Mouse (Mus musculus): ENCODE data around the gene Epn2. TPM values are rescaled to one million over a fixed set of nuclear protein-coding genes. Genes with fewer than 3 reads are reported as not detected.

Epn2 gene
- total and polyA plus RNA-seq, 3 experiments: 8.6 to 12.5 TPM; not detected in 1

DNA sequence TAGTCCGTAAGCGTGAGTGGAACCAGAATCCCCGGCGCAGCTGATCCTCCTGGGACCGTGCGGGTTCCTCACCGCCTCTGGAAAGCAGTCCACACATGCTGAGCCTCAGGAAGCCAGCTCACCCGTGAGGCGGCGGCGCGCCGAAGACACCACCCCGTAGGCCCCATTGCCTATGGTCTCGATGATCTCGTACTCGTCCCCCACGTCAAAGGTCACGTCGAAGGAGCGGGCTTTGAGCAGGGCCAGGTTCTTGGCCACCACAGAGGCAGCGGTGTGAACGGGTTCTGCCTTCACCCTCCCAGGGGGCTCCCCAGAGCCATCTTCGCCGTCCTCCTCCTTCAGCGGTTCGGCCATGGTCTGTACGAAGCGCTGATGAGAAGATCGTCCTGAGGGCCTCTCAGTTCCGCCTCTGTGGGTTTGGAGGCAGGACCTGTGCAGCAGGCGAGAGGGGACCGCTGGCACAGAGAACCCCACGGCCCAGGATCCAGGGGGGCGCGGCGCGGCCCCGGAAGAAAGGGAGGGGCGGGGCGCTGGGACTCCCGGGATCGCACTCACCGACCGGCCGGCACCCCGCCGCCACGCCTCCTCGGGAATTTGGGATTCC is 85.9 kb downstream of the Epn2 start:
- DNase-seq (ENCODE audit: low read depth, low spot score): no peak
- Histone ChIP-seq H3K79me2 (ENCODE audit: control insufficient read depth, insufficient read depth, low read length, poor library complexity) (peaks cover 7% of the 10 kb centered on the region; the same call in 1 of the 2 replicates), H3K27ac (ENCODE audit: control insufficient read depth, low read depth, low read length) (peak overlapping the region; percentile 44; the same call in 1 of the 2 replicates), H3K9me3 (replicated peaks; ENCODE audit: insufficient read depth, low read length) (no peaks in the 10 kb centered on the region), H3K4me3 (ENCODE audit: control insufficient read depth in 1 of 2, insufficient read depth in 1 of 2, low read depth in 2 of 2, low read length in 2 of 2) (peak overlapping the region; percentile 67 to 94), H3K36me3 (ENCODE audit: control insufficient read depth in 1 of 2, insufficient read depth in 2 of 2, low read length in 2 of 2) (peaks cover 0 to 29% of the 10 kb centered on the region in 2 experiments; a peak in 3 of 4 replicates), H3K9ac (ENCODE audit: control insufficient read depth, low read depth, low read length, poor library complexity, severe bottlenecking) (peak overlapping the region; percentile 79), H3K4me1 (ENCODE audit: control insufficient read depth in 1 of 2, insufficient read depth in 2 of 2, low read length in 2 of 2) (peaks cover 3 to 28% of the 10 kb centered on the region in 2 experiments), H3K27me3 (ENCODE audit: control insufficient read depth in 1 of 2, insufficient read depth in 2 of 2, low read length in 2 of 2) (no peaks in the 10 kb centered on the region)
- TF ChIP-seq HCFC1 (IDR thresholded peaks at IDR 0.05; ENCODE audit: low read depth, low read length): no peak
- TF ChIP-seq USF1 (IDR thresholded peaks at IDR 0.05; ENCODE audit: low read depth, low read length): no peak
- TF ChIP-seq SIN3A (IDR thresholded peaks at IDR 0.05; ENCODE audit: low read length): 0 out of 2 replicates have a peak, but pooled peaks have one; percentile 13
- TF ChIP-seq MAX (IDR thresholded peaks at IDR 0.05; ENCODE audit: low read length): no peak
- 0 out of 2 replicates have a peak, but pooled peaks have one; percentile 35 for TF ChIP-seq ZMIZ1 (IDR thresholded peaks at IDR 0.05; ENCODE audit: low read depth, low read length)
- no peak for TF ChIP-seq USF2 (IDR thresholded peaks at IDR 0.05; ENCODE audit: borderline replicate concordance in 1 of 2, insufficient read depth in 1 of 2, low read depth in 1 of 2, low read length in 2 of 2)
- TF ChIP-seq KAT2A (conservative IDR thresholded peaks at IDR 0.05; ENCODE audit: low read depth, low read length): no peak
- no peak for TF ChIP-seq POLR2AphosphoS2 (IDR thresholded peaks at IDR 0.05; ENCODE audit: low read length)
- no peak for TF ChIP-seq MAFK (IDR thresholded peaks at IDR 0.05; ENCODE audit: borderline replicate concordance, low read depth, low read length)
- TF ChIP-seq ZKSCAN1 (IDR thresholded peaks at IDR 0.05; ENCODE audit: low read depth, low read length): no peak
- no peak for TF ChIP-seq MEF2A (IDR thresholded peaks at IDR 0.05; ENCODE audit: extremely low read depth, insufficient replicate concordance, low read depth, low read length, poor library complexity, severe bottlenecking)

DNA sequence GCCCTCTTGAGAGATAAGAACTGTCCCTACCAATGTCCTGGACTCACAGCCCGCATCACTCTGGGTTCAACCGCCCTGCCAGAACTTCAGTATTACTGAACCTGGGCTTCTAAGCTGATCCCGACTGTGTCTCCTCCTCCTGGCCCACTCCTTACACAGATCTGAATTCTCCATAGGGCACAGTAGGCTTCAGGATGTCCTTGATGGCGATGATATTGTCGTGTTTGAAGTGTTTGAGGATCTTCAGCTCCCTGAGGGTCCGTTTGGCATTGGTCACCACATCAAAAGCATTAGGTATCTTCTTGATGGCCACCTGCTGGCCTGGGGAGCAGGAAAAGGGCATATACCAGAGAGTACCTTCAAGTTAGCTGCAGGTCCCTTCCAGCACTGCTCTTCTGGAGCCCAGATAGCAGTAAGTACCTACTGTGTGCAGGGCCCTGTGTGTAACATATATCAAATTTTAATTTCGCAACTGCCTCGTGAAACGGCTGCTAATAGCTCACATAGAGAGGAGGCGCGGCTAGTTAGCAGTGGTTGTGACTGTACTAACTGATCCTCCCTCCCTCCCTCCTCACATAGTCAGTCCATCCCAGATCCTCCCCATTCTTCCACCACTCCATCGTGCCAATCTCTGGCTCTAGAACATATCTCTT is 86.6 kb downstream of the Epn2 start:
- H3K27me3 ChIP-seq (ENCODE audit: control insufficient read depth in 1 of 2, insufficient read depth in 2 of 2, low read length in 2 of 2): no peaks in the 10 kb centered on the region
- H3K4me3 ChIP-seq (ENCODE audit: control insufficient read depth in 1 of 2, insufficient read depth in 1 of 2, low read depth in 2 of 2, low read length in 2 of 2): peak overlapping the region; percentile 67 to 94
- DNase-seq (ENCODE audit: low read depth, low spot score): peak; percentile 29
- H3K79me2 ChIP-seq (ENCODE audit: control insufficient read depth, insufficient read depth, low read length, poor library complexity): peaks cover 7% of the 10 kb centered on the region; the same call in 1 of the 2 replicates
- H3K9me3 ChIP-seq (replicated peaks; ENCODE audit: insufficient read depth, low read length): no peaks in the 10 kb centered on the region
- peak overlapping the region; percentile 79 for H3K9ac ChIP-seq (ENCODE audit: control insufficient read depth, low read depth, low read length, poor library complexity, severe bottlenecking)
- TF ChIP-seq CTCF (IDR thresholded peaks at IDR 0.05 in 2 of 3, conservative IDR thresholded peaks at IDR 0.05 in 1 of 3; ENCODE audit: control insufficient read depth in 1 of 3, insufficient read depth in 1 of 3, low read depth in 2 of 3, low read length in 3 of 3, poor library complexity in 1 of 3, severe bottlenecking in 1 of 3): no peak
- no peak for TF ChIP-seq USF1 (IDR thresholded peaks at IDR 0.05; ENCODE audit: low read depth, low read length)
- no peak for TF ChIP-seq ZC3H11A (IDR thresholded peaks at IDR 0.05; ENCODE audit: low read depth, low read length)
- TF ChIP-seq RAD21 (IDR thresholded peaks at IDR 0.05; ENCODE audit: low read depth, low read length): no peak
- TF ChIP-seq TBP (IDR thresholded peaks at IDR 0.05; ENCODE audit: low read depth, low read length): no peak
- TF ChIP-seq TAL1 (IDR thresholded peaks at IDR 0.05; ENCODE audit: low read length): no peak
- no peak for TF ChIP-seq ZMIZ1 (IDR thresholded peaks at IDR 0.05; ENCODE audit: low read depth, low read length)
- peak; percentile 82 for TF ChIP-seq ZKSCAN1 (IDR thresholded peaks at IDR 0.05; ENCODE audit: low read depth, low read length)
- TF ChIP-seq ZNF384 (IDR thresholded peaks at IDR 0.05; ENCODE audit: low read depth, low read length): no peak
- TF ChIP-seq USF2 (IDR thresholded peaks at IDR 0.05; ENCODE audit: borderline replicate concordance in 1 of 2, insufficient read depth in 1 of 2, low read depth in 1 of 2, low read length in 2 of 2): no peak
- TF ChIP-seq POLR2A (IDR thresholded peaks at IDR 0.05; ENCODE audit: control insufficient read depth in 1 of 2, insufficient read depth in 1 of 2, low read depth in 1 of 2, low read length in 2 of 2, poor library complexity in 1 of 2): 0 out of 4 replicates have a peak, but pooled peaks of 1 of the 2 experiments have one; percentile 14
- TF ChIP-seq SMC3 (IDR thresholded peaks at IDR 0.05; ENCODE audit: low read depth, low read length): no peak
- no peak for TF ChIP-seq KAT2A (conservative IDR thresholded peaks at IDR 0.05; ENCODE audit: low read depth, low read length)
- no peak for TF ChIP-seq ETS1 (IDR thresholded peaks at IDR 0.05; ENCODE audit: low read depth, low read length)
- TF ChIP-seq GABPA (IDR thresholded peaks at IDR 0.05; ENCODE audit: low read depth, low read length): no peak
- no peak for TF ChIP-seq NRF1 (IDR thresholded peaks at IDR 0.05; ENCODE audit: insufficient read depth, low read depth, low read length, poor library complexity, severe bottlenecking)
- TF ChIP-seq SIN3A (IDR thresholded peaks at IDR 0.05; ENCODE audit: low read length): no peak
- H3K4me1 ChIP-seq (ENCODE audit: control insufficient read depth in 1 of 2, insufficient read depth in 2 of 2, low read length in 2 of 2): peaks cover 0 to 27% of the 10 kb centered on the region in 2 experiments
- no peak overlapping the region for H3K27ac ChIP-seq (ENCODE audit: control insufficient read depth, low read depth, low read length)
- H3K36me3 ChIP-seq (ENCODE audit: control insufficient read depth in 1 of 2, insufficient read depth in 2 of 2, low read length in 2 of 2): peaks cover 0 to 26% of the 10 kb centered on the region in 2 experiments; a peak in 3 of 4 replicates
